Mouse (Mus musculus) CH12.LX (cell line): ENCODE measurements at regions not wholly inside any gene's neighbourhood (a gene's known extent, or its start where the extent isn't known, plus 50 kb on each side); places are given as distances from the start of the nearest gene placed in this dataset.

Experiments
- DNase-seq: peaks from one replicate; pipeline ENCODE4 v3.0.0-alpha.2; 2013; ENCODE audit errors: extremely low read depth
- H3K27ac ChIP-seq: 2 replicates; pipeline ENCODE4 v1.5.1; 2012; ENCODE audit warnings: low read depth, mild to moderate bottlenecking, control low read depth, moderate library complexity; ENCODE audit not compliant: insufficient read depth
- H3K27me3 ChIP-seq: replicated peaks from 2 replicates; pipeline ENCODE3; 2012; ENCODE audit warnings: inconsistent platforms
- H3K36me3 ChIP-seq, 2 experiments: replicated peaks in 1 of 2; 2 replicates each; pipeline versions ENCODE3 to v1.6.1; 2012; ENCODE audit warnings: inconsistent platforms in 1 of 2, low read length in 1 of 2, mild to moderate bottlenecking in 1 of 2, mixed read lengths in 1 of 2, moderate library complexity in 1 of 2; ENCODE audit not compliant: control insufficient read depth in 1 of 2, insufficient read depth in 1 of 2
- H3K4me1 ChIP-seq, 2 experiments: 2 replicates each; pipeline ENCODE4 v1.6.1; 2012; ENCODE audit warnings: inconsistent platforms in 1 of 2, moderate library complexity in 1 of 2; ENCODE audit not compliant: insufficient read depth in 2 of 2, control insufficient read depth in 1 of 2
- H3K4me2 ChIP-seq: 2 replicates; pipeline ENCODE4 v1.6.1; 2012; ENCODE audit warnings: low read depth, mild to moderate bottlenecking, control low read depth; ENCODE audit not compliant: poor library complexity, insufficient read depth, severe bottlenecking
- H3K4me3 ChIP-seq, 3 experiments: fragments of 150-350 bp in 1 of 3; sonication (generic) in 1 of 3; replicated peaks in 1 of 3; 2 replicates each; pipeline versions ENCODE3 to v1.5.1; 2011 to 2012; ENCODE audit warnings: low read depth in 2 of 3, low read length in 2 of 3, mild to moderate bottlenecking in 2 of 3, moderate library complexity in 2 of 3, control low read depth in 1 of 3, improper control_type of control experiment in 1 of 3, inconsistent platforms in 1 of 3, mixed read lengths in 1 of 3; ENCODE audit not compliant: poor library complexity in 1 of 3
- H3K79me2 ChIP-seq: replicated peaks from 2 replicates; pipeline ENCODE4 v1.6.1; 2012; ENCODE audit warnings: mild to moderate bottlenecking, moderate library complexity; ENCODE audit not compliant: control insufficient read depth, poor library complexity, insufficient read depth, severe bottlenecking; ENCODE audit errors: extremely low read depth
- H3K9ac ChIP-seq: 2 replicates; pipeline ENCODE4 v1.6.1; 2012; ENCODE audit warnings: low read depth, mild to moderate bottlenecking, control low read depth, moderate library complexity; ENCODE audit not compliant: insufficient read depth
- H3K9me3 ChIP-seq: replicated peaks from 2 replicates; pipeline ENCODE3; 2012; ENCODE audit warnings: low read length, inconsistent platforms, mixed read lengths
- CHD1 ChIP-seq: IDR thresholded peaks from 2 replicates; pipeline ENCODE4 v1.6.1; 2012; ENCODE audit warnings: low read depth, low read length, improper control_type of control experiment, inconsistent platforms
- CHD2 ChIP-seq: IDR thresholded peaks from 2 replicates; pipeline ENCODE4 v1.6.1; 2011; ENCODE audit warnings: low read length, improper control_type of control experiment
- CTCF ChIP-seq, 2 experiments: IDR thresholded peaks in 1 of 2; conservative IDR thresholded peaks in 1 of 2; 2 replicates each; pipeline ENCODE4 v1.5.1; 2011 to 2012; ENCODE audit warnings: low read depth in 2 of 2, low read length in 2 of 2, improper control_type of control experiment in 1 of 2, inconsistent platforms in 1 of 2, mild to moderate bottlenecking in 1 of 2, moderate library complexity in 1 of 2
- E2F4 ChIP-seq: IDR thresholded peaks from 2 replicates; pipeline ENCODE4 v1.6.1; 2011; ENCODE audit warnings: low read depth, low read length, improper control_type of control experiment; ENCODE audit not compliant: insufficient replicate concordance
- EP300 ChIP-seq: IDR thresholded peaks from 2 replicates; pipeline ENCODE4 v1.6.1; 2011; ENCODE audit warnings: low read length, improper control_type of control experiment
- ETS1 ChIP-seq: conservative IDR thresholded peaks from 2 replicates; pipeline ENCODE4 v1.6.1; 2012; ENCODE audit warnings: low read depth, mild to moderate bottlenecking, inconsistent platforms, low read length, improper control_type of control experiment, moderate library complexity
- GABPA ChIP-seq: IDR thresholded peaks from 2 replicates; pipeline ENCODE4 v1.6.1; 2012; ENCODE audit warnings: low read depth, low read length, improper control_type of control experiment, inconsistent platforms; ENCODE audit not compliant: insufficient replicate concordance
- HCFC1 ChIP-seq: IDR thresholded peaks from 2 replicates; pipeline ENCODE4 v1.6.1; 2012; ENCODE audit warnings: low read depth, mild to moderate bottlenecking, inconsistent platforms, low read length, improper control_type of control experiment
- JUND ChIP-seq: conservative IDR thresholded peaks from 2 replicates; pipeline ENCODE4 v1.6.1; 2011; ENCODE audit warnings: low read depth, low read length, improper control_type of control experiment
- KAT2A ChIP-seq: IDR thresholded peaks from 2 replicates; pipeline ENCODE4 v1.6.1; 2012; ENCODE audit warnings: low read length, improper control_type of control experiment, inconsistent platforms; ENCODE audit not compliant: insufficient replicate concordance
- MAFK ChIP-seq: IDR thresholded peaks from 2 replicates; pipeline ENCODE4 v1.6.1; 2011; ENCODE audit warnings: low read length, improper control_type of control experiment; ENCODE audit not compliant: insufficient replicate concordance
- MAZ ChIP-seq: IDR thresholded peaks from 2 replicates; pipeline ENCODE4 v1.6.1; 2012; ENCODE audit warnings: low read depth, mild to moderate bottlenecking, inconsistent platforms, low read length, improper control_type of control experiment, moderate library complexity
- MYC ChIP-seq: IDR thresholded peaks from 2 replicates; pipeline ENCODE4 v1.6.1; 2011; ENCODE audit warnings: low read depth, mild to moderate bottlenecking, improper control_type of control experiment, low read length
- POLR2AphosphoS2 ChIP-seq: IDR thresholded peaks from 2 replicates; pipeline ENCODE4 v1.6.1; 2011; ENCODE audit warnings: low read depth, low read length, improper control_type of control experiment
- RCOR1 ChIP-seq: conservative IDR thresholded peaks from 2 replicates; pipeline ENCODE4 v1.6.1; 2012; ENCODE audit warnings: low read depth, mild to moderate bottlenecking, inconsistent platforms, low read length, improper control_type of control experiment
- SIN3A ChIP-seq: IDR thresholded peaks from 2 replicates; pipeline ENCODE4 v1.6.1; 2012; ENCODE audit warnings: low read length, improper control_type of control experiment, inconsistent platforms
- SMC3 ChIP-seq: IDR thresholded peaks from 2 replicates; pipeline ENCODE4 v1.6.1; 2011; ENCODE audit warnings: low read depth, low read length, improper control_type of control experiment
- UBTF ChIP-seq: IDR thresholded peaks from 2 replicates; pipeline ENCODE4 v1.6.1; 2012; ENCODE audit warnings: low read depth, mild to moderate bottlenecking, inconsistent platforms, low read length, improper control_type of control experiment, moderate library complexity
- USF2 ChIP-seq: conservative IDR thresholded peaks from 2 replicates; pipeline ENCODE4 v1.6.1; 2011; ENCODE audit warnings: low read depth, low read length, improper control_type of control experiment
- ZMIZ1 ChIP-seq: IDR thresholded peaks from 2 replicates; pipeline ENCODE4 v1.6.1; 2012; ENCODE audit warnings: low read depth, mild to moderate bottlenecking, inconsistent platforms, low read length, improper control_type of control experiment
- ZNF384 ChIP-seq: IDR thresholded peaks from 2 replicates; pipeline ENCODE4 v1.6.1; 2012; ENCODE audit warnings: low read depth, low read length, improper control_type of control experiment, inconsistent platforms
- dilution Hi-C: fragments of 300-500 bp; cut with MboI; formaldehyde crosslinking; loops from 2 replicates; pipeline ENCODE4 v1.14.3; 2020; ENCODE audit warnings: low sequenced_read_pairs; ENCODE audit not compliant: extremely low pct_unique_long_range_greater_than_20kb, extremely low pct_ligation_motif_present
- in situ Hi-C: fragments of 300-500 bp; cut with MboI; formaldehyde crosslinking; loops from 3 replicates; pipeline ENCODE4 v1.14.3; 2019; ENCODE audit warnings: low sequenced_read_pairs, low pct_ligation_motif_present, low pct_unique_long_range_greater_than_20kb, mixed read lengths

- no peak for DNase-seq
- in situ Hi-C loops (no loop called here), dilution Hi-C loops (no loop called here)
- no peak overlapping the region for H3K27ac ChIP-seq
- H3K27me3 ChIP-seq = peaks cover 2% of the 10 kb centered on the region
- H3K4me1 ChIP-seq = no peaks in the 10 kb centered on the region
- no peak overlapping the region for H3K4me3 ChIP-seq
- no peak overlapping the region for H3K9ac ChIP-seq
- H3K79me2 ChIP-seq = no peaks in the 10 kb centered on the region
- H3K36me3 ChIP-seq = no peaks in the 10 kb centered on the region
- no peaks in the 10 kb centered on the region for H3K9me3 ChIP-seq
- TF ChIP-seq SIN3A (no peak), KAT2A (no peak), CHD1 (no peak), ETS1 (no peak), ZNF384 (no peak), JUND (no peak), UBTF (no peak), MAFK (no peak), SMC3 (no peak), MAZ (no peak), E2F4 (no peak), MYC (no peak), HCFC1 (no peak), POLR2AphosphoS2 (no peak), EP300 (no peak), GABPA (no peak)
- no peak overlapping the region for H3K4me2 ChIP-seq
Measured at GRCm38 (mm10) chr1:169439621-169440020, 91.6 kb downstream of the Nuf2 start.

GRCm38 (mm10) chr1:169438006-169438405 lies 93.3 kb downstream of the Nuf2 start:
- no peaks in the 10 kb centered on the region for H3K36me3 ChIP-seq
- no peak for TF ChIP-seq EP300
- no peak for TF ChIP-seq HCFC1
- TF ChIP-seq CTCF (conservative IDR thresholded peaks at IDR 0.05 in 1 of 2, IDR thresholded peaks at IDR 0.05 in 1 of 2; ENCODE audit: low read depth in 2 of 2, low read length in 2 of 2) = no peak
- TF ChIP-seq ZMIZ1 = no peak
- TF ChIP-seq MYC = no peak
- no peak for TF ChIP-seq UBTF
- TF ChIP-seq POLR2AphosphoS2 = no peak
- no peak for TF ChIP-seq GABPA
- no peak for TF ChIP-seq USF2
- no peak for TF ChIP-seq CHD2
- no peak for TF ChIP-seq RCOR1
- H3K9ac ChIP-seq = no peak overlapping the region
- H3K4me3 ChIP-seq = no peak overlapping the region
- DNase-seq = no peak
- no peaks in the 10 kb centered on the region for H3K9me3 ChIP-seq
- H3K4me1 ChIP-seq = no peaks in the 10 kb centered on the region
- peaks cover 2% of the 10 kb centered on the region for H3K27me3 ChIP-seq
- dilution Hi-C loops = no loop called here
- no peak overlapping the region for H3K4me2 ChIP-seq
- no peak overlapping the region for H3K27ac ChIP-seq
- in situ Hi-C loops = no loop called here
- no peaks in the 10 kb centered on the region for H3K79me2 ChIP-seq
